Mouse (Mus musculus) embryonic fibroblast, embryonic 13.5 days (primary cell): ENCODE measurements around the gene Gna11.

Source experiments
- CTCF ChIP-seq: IDR thresholded peaks from 2 replicates; pipeline ENCODE4 v1.5.1; 2011; ENCODE audit warnings: mild to moderate bottlenecking, control low read depth, low read length, moderate library complexity, borderline replicate concordance; ENCODE audit not compliant: insufficient read depth
- POLR2A ChIP-seq: IDR thresholded peaks from 2 replicates; pipeline ENCODE4 v1.6.1; 2011; ENCODE audit warnings: low read depth, mild to moderate bottlenecking, control low read depth, low read length, moderate library complexity

GRCm38 (mm10) chr10:81534826-81535225 lies 10.2 kb downstream of the Gna11 start:
- TF ChIP-seq POLR2A (no peak), CTCF (no peak)
